Mouse (Mus musculus): Measurements from ENCODE around the gene Rims3. TPM values are rescaled to one million over a fixed set of nuclear protein-coding genes. Genes with fewer than 3 reads are reported as not detected.

Gene Rims3
- 100 to 1,000 TPM; 122 to 134 TPM for total RNA-seq (2021)

GRCm38 (mm10) chr4:120854588-120855319, at the start of gene Rims3:
Rims3 (plus strand) TSS chr4:120854816.
- peak; percentile 63 to 70 for DNase-seq (ENCODE audit: low spot score in 2 of 2)
- intact Hi-C loops (cut with DNase I), result no loop called here

- no peak for DNase-seq (ENCODE audit: low spot score in 2 of 2)
- intact Hi-C loops (cut with DNase I), result no loop called here
Measured at GRCm38 (mm10) chr4:120805816-120806215, 48.8 kb upstream of the Rims3 start.

GRCm38 (mm10) chr4:120813762-120814161, 40.9 kb upstream of the Rims3 start:
- no peak for DNase-seq (ENCODE audit: low spot score in 2 of 2)
- intact Hi-C loops (cut with DNase I), result no loop called here

- intact Hi-C loops (cut with DNase I), result no loop called here
- peak; percentile 9 to 16 for DNase-seq (ENCODE audit: low spot score in 2 of 2)
Measured at GRCm38 (mm10) chr4:120814171-120814570, 40.4 kb upstream of the Rims3 start.

- DNase-seq (ENCODE audit: low spot score in 2 of 2), result no peak
- intact Hi-C loops (cut with DNase I), result loop anchor here (1.0 kb wide), 1 partner anchor 10 kb away; no protein-coding TSS in a partner anchor
Measured at GRCm38 (mm10) chr4:120815163-120815562, 39.5 kb upstream of the Rims3 start.

GRCm38 (mm10) chr4:120815622-120816334, 38.8 kb upstream of the Rims3 start:
- intact Hi-C loops (cut with DNase I), result loop anchor here (1.0 kb wide), 1 partner anchor 10 kb away; no protein-coding TSS in a partner anchor
- DNase-seq (ENCODE audit: low spot score in 2 of 2), result peak; percentile 76 to 80

- intact Hi-C loops (cut with DNase I), result no loop called here
- DNase-seq (ENCODE audit: low spot score in 2 of 2), result no peak
Measured at GRCm38 (mm10) chr4:120817002-120817774, 37.4 kb upstream of the Rims3 start.

GRCm38 (mm10) chr4:120817951-120818350, 36.7 kb upstream of the Rims3 start:
- intact Hi-C loops (cut with DNase I), result no loop called here

GRCm38 (mm10) chr4:120819296-120819695, 35.3 kb upstream of the Rims3 start:
- DNase-seq (ENCODE audit: low spot score in 2 of 2), result no peak
- intact Hi-C loops (cut with DNase I), result no loop called here

More at GRCm38 (mm10) chr4:120817951-120818350, 36.7 kb upstream of the Rims3 start:
- no peak for DNase-seq (ENCODE audit: low spot score in 2 of 2)

GRCm38 (mm10) chr4:120819871-120820270, 34.7 kb upstream of the Rims3 start:
- intact Hi-C loops (cut with DNase I), result no loop called here

GRCm38 (mm10) chr4:120822191-120822911, 32.3 kb upstream of the Rims3 start:
- DNase-seq (ENCODE audit: low spot score in 2 of 2), result no peak
- intact Hi-C loops (cut with DNase I), result no loop called here

More at GRCm38 (mm10) chr4:120819871-120820270, 34.7 kb upstream of the Rims3 start:
- DNase-seq (ENCODE audit: low spot score in 2 of 2), result no peak

GRCm38 (mm10) chr4:120825100-120825553, 29.5 kb upstream of the Rims3 start:
- intact Hi-C loops (cut with DNase I), result loop anchor here (1.0 kb wide), 1 partner anchor 10 kb away; no protein-coding TSS in a partner anchor
- peak; percentile 95 for DNase-seq (ENCODE audit: low spot score in 2 of 2)

GRCm38 (mm10) chr4:120825577-120826326, 28.9 kb upstream of the Rims3 start:
- peak; percentile 94 to 97 for DNase-seq (ENCODE audit: low spot score in 2 of 2)
- intact Hi-C loops (cut with DNase I), result loop anchor here (1.0 kb wide), 1 partner anchor 10 kb away; no protein-coding TSS in a partner anchor

GRCm38 (mm10) chr4:120826418-120826817, 28.2 kb upstream of the Rims3 start:
- intact Hi-C loops (cut with DNase I), result no loop called here
- no peak for DNase-seq (ENCODE audit: low spot score in 2 of 2)

GRCm38 (mm10) chr4:120830767-120831166, 23.8 kb upstream of the Rims3 start:
- intact Hi-C loops (cut with DNase I), result no loop called here
- no peak for DNase-seq (ENCODE audit: low spot score in 2 of 2)

- intact Hi-C loops (cut with DNase I), result no loop called here
- no peak for DNase-seq (ENCODE audit: low spot score in 2 of 2)
Measured at GRCm38 (mm10) chr4:120831472-120831871, 23.1 kb upstream of the Rims3 start, which contains the start of gene Nfyc. Nfyc (minus strand) TSS chr4:120831572.

- DNase-seq (ENCODE audit: low spot score in 2 of 2), result no peak
- intact Hi-C loops (cut with DNase I), result no loop called here
Measured at GRCm38 (mm10) chr4:120841342-120841741, 13.3 kb upstream of the Rims3 start.

- intact Hi-C loops (cut with DNase I), result no loop called here
- DNase-seq (ENCODE audit: low spot score in 2 of 2), result no peak
Measured at GRCm38 (mm10) chr4:120844423-120845082, 10.1 kb upstream of the Rims3 start.
